Mouse (Mus musculus): Measurements from ENCODE around the gene Ddx47.

DNA sequence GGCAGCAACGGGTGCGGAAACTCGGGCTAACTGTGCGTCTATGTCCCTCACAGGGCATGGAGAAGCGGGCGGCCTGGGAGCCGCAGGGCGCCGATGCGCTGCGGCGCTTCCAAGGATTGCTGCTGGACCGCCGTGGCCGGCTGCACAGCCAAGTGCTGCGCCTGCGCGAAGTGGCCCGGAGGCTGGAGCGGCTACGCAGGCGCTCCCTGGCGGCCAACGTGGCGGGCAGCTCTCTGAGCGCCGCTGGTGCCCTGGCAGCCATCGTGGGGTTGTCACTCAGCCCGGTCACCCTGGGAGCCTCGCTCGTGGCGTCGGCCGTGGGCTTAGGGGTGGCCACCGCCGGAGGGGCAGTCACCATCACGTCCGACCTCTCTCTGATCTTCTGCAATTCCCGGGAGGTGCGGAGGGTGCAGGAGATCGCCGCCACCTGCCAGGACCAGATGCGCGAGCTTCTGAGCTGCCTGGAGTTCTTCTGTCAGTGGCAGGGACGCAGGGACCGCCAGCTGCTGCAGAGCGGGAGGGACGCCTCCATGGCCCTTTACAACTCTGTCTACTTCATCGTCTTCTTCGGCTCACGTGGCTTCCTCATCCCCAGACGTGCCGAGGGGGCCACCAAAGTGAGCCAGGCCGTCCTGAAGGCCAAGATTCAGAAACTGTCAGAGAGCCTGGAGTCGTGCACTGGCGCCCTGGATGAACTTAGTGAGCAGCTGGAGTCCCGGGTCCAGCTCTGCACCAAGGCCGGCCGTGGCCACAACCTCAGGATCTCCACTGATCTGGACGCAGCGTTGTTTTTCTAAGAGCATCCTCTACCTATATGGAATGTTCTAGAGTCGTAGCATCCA is 27.7 kb upstream of the Ddx47 start:
- TF ChIP-seq CTCF (IDR thresholded peaks at IDR 0.05; ENCODE audit: low read depth), result peak; percentile 83
- no peak for TF ChIP-seq EP300 (IDR thresholded peaks at IDR 0.05; ENCODE audit: low read depth)

All from liver, embryonic 14.5 days (tissue).